Mouse (Mus musculus) G1E (cell line): ENCODE measurements around the gene Cacnb4.

Source experiments
- CTCF ChIP-seq: IDR thresholded peaks from 2 replicates; pipeline ENCODE4 v1.5.1; 2012; ENCODE audit warnings: low read depth, low read length, inconsistent platforms, mixed read lengths
- GATA1 ChIP-seq: IDR thresholded peaks from 2 replicates; pipeline ENCODE4 v1.6.1; 2012; ENCODE audit warnings: borderline replicate concordance, low read length, inconsistent platforms, mixed read lengths
- TAL1 ChIP-seq: conservative IDR thresholded peaks from 2 replicates; pipeline ENCODE4 v1.6.1; 2012; ENCODE audit warnings: low read depth, low read length, inconsistent platforms, mixed read lengths

DNA sequence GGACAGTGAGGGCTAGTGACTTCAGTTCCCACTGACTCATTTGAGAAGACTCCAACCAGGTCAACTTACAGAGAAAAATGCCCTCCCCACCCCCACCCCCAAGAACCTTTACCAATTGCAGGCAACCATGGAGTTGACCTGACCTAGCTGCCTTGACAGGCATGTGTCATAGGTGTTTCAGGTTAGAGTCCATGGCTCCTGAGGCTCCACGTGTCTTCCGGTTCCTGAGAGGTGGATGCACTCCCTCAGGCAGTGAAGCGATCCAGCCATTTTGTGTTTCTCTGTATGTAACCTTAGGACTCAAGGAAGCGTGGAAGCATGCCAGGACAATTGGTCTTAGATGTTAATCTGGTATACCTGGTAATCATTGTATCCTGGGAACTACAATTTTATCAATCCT, 238.2 kb downstream of the Cacnb4 start:
- TF ChIP-seq CTCF (no peak), TAL1 (no peak), GATA1 (no peak)
